Mouse (Mus musculus): ENCODE data around the gene Zwilch. TPM values are rescaled to one million over a fixed set of nuclear protein-coding genes. Genes with fewer than 3 reads are reported as not detected.
"Not testable (repeated sequence)": the region's sequence is repeated elsewhere in the genome, so short reads cannot be mapped to it uniquely, and the experiment has no call there.

The Zwilch gene
- polyA plus RNA-seq, 1 experiment from 2014 or later = 7.5 TPM

- Histone ChIP-seq H3K4me3 (replicated peaks; ENCODE audit: low read depth, low read length) (no peak overlapping the region), H3K4me1 (replicated peaks; ENCODE audit: insufficient read depth, low read length) (peaks cover 4% of the 10 kb centered on the region; the same call in 1 of the 2 replicates), H3K9me3 (replicated peaks; ENCODE audit: low read length) (no peaks in the 10 kb centered on the region), H3K36me3 (ENCODE audit: insufficient read depth, low read length) (peaks cover 30% of the 10 kb centered on the region), H3K9ac (ENCODE audit: low read depth, low read length) (no peak overlapping the region), H3K27me3 (ENCODE audit: insufficient read depth, low read length) (no peaks in the 10 kb centered on the region), H3K4me2 (ENCODE audit: low read length) (no peak overlapping the region), H3K27ac (no peak overlapping the region)
- TF ChIP-seq CTCF (IDR thresholded peaks at IDR 0.05; ENCODE audit: low read depth) = no peak
- ATAC-seq (replicated peaks; ENCODE audit: low FRiP score, low read depth) (no peak), DNase-seq (ENCODE audit: low spot score) (no peak)
- WGBS = 93% methylated on average over 5 of the region's 5 CpGs
Measured at GRCm38 (mm10) chr9:64184166-64184840, 11.4 kb upstream of the Zwilch start.

- H3K27me3 ChIP-seq (ENCODE audit: insufficient read depth, low read length); H3K4me2 ChIP-seq (ENCODE audit: low read length); H3K4me1 ChIP-seq (replicated peaks; ENCODE audit: insufficient read depth, low read length); H3K9ac ChIP-seq (ENCODE audit: low read depth, low read length); H3K27ac ChIP-seq; H3K9me3 ChIP-seq (replicated peaks; ENCODE audit: low read length); H3K4me3 ChIP-seq (replicated peaks; ENCODE audit: low read depth, low read length); DNase-seq (ENCODE audit: low spot score); ATAC-seq (replicated peaks; ENCODE audit: low FRiP score, low read depth): not testable (repeated sequence)
- H3K36me3 ChIP-seq (ENCODE audit: insufficient read depth, low read length) = peaks cover 27% of the 10 kb centered on the region
- WGBS = 93% methylated on average over 5 of the region's 5 CpGs
Measured at GRCm38 (mm10) chr9:64183295-64183694, 10.4 kb upstream of the Zwilch start.

GRCm38 (mm10) chr9:64178974-64179646 is 6.2 kb upstream of the Zwilch start, which contains the start of gene Snapc5:
TSS of gene Snapc5 (plus strand) at chr9:64179274.
- H3K27ac ChIP-seq = peak within 1 kb of the TSS; percentile 90
- H3K4me2 ChIP-seq (ENCODE audit: low read length) = peak within 1 kb of the TSS; percentile 60
- no peaks in the 10 kb centered on the region for H3K9me3 ChIP-seq (replicated peaks; ENCODE audit: low read length)
- H3K36me3 ChIP-seq (ENCODE audit: insufficient read depth, low read length) = peaks cover 44% of the 10 kb centered on the region
- peaks cover 7% of the 10 kb centered on the region; the same call in 1 of the 2 replicates for H3K4me1 ChIP-seq (replicated peaks; ENCODE audit: insufficient read depth, low read length)
- peak; percentile 93 for ATAC-seq (replicated peaks; ENCODE audit: low FRiP score, low read depth)
- peak within 1 kb of the TSS; percentile 63 for H3K9ac ChIP-seq (ENCODE audit: low read depth, low read length)
- TF ChIP-seq CTCF (IDR thresholded peaks at IDR 0.05; ENCODE audit: low read depth) = peak; percentile 77
- H3K27me3 ChIP-seq (ENCODE audit: insufficient read depth, low read length) = no peaks in the 10 kb centered on the region
- WGBS = 0% methylated on average over 35 of the region's 35 CpGs
- peak; percentile 98 for DNase-seq (ENCODE audit: low spot score)
- peak within 1 kb of the TSS; percentile 63 for H3K4me3 ChIP-seq (replicated peaks; ENCODE audit: low read depth, low read length)

- DNase-seq (ENCODE audit: low spot score) (peak; percentile 84), ATAC-seq (replicated peaks; ENCODE audit: low FRiP score, low read depth) (peak; percentile 50; the same call in 1 of the 2 replicates)
- Histone ChIP-seq H3K9me3 (replicated peaks; ENCODE audit: low read length) (no peaks in the 10 kb centered on the region), H3K4me3 (replicated peaks; ENCODE audit: low read depth, low read length) (peak overlapping the region; percentile 63), H3K4me2 (ENCODE audit: low read length) (peak overlapping the region; percentile 60), H3K27ac (peak overlapping the region; percentile 90), H3K4me1 (replicated peaks; ENCODE audit: insufficient read depth, low read length) (peaks cover 7% of the 10 kb centered on the region; the same call in 1 of the 2 replicates), H3K27me3 (ENCODE audit: insufficient read depth, low read length) (no peaks in the 10 kb centered on the region), H3K9ac (ENCODE audit: low read depth, low read length) (no peak overlapping the region), H3K36me3 (ENCODE audit: insufficient read depth, low read length) (peaks cover 42% of the 10 kb centered on the region)
- TF ChIP-seq CTCF (IDR thresholded peaks at IDR 0.05; ENCODE audit: low read depth) = peak; percentile 61; the same call in 1 of the 2 replicates
- WGBS = 46% methylated on average over 3 of the region's 3 CpGs
Measured at GRCm38 (mm10) chr9:64178610-64178973, 5.7 kb upstream of the Zwilch start.

- no peak for ATAC-seq (replicated peaks; ENCODE audit: low FRiP score, low read depth)
- Histone ChIP-seq H3K4me1 (replicated peaks; ENCODE audit: insufficient read depth, low read length) (peaks cover 7% of the 10 kb centered on the region; the same call in 1 of the 2 replicates), H3K4me2 (ENCODE audit: low read length) (no peak overlapping the region), H3K27me3 (ENCODE audit: insufficient read depth, low read length) (no peaks in the 10 kb centered on the region), H3K9me3 (replicated peaks; ENCODE audit: low read length) (no peaks in the 10 kb centered on the region), H3K4me3 (replicated peaks; ENCODE audit: low read depth, low read length) (no peak overlapping the region), H3K9ac (ENCODE audit: low read depth, low read length) (no peak overlapping the region), H3K36me3 (ENCODE audit: insufficient read depth, low read length) (peaks cover 32% of the 10 kb centered on the region), H3K27ac (no peak overlapping the region)
- no peak for DNase-seq (ENCODE audit: low spot score)
- TF ChIP-seq CTCF (IDR thresholded peaks at IDR 0.05; ENCODE audit: low read depth) = no peak
- WGBS = 84% methylated on average over 11 of the region's 11 CpGs
Measured at GRCm38 (mm10) chr9:64175378-64175777, 2.5 kb upstream of the Zwilch start.

GRCm38 (mm10) chr9:64174766-64175165 is 1.9 kb upstream of the Zwilch start:
- TF ChIP-seq CTCF (IDR thresholded peaks at IDR 0.05; ENCODE audit: low read depth) = no peak
- 0 out of 2 replicates have a peak overlapping the region, but pooled peaks have one; percentile 95 for H3K9ac ChIP-seq (ENCODE audit: low read depth, low read length)

More at GRCm38 (mm10) chr9:64174766-64175165, 1.9 kb upstream of the Zwilch start:
- WGBS = 60% methylated on average over 8 of the region's 8 CpGs
- no peak for DNase-seq (ENCODE audit: low spot score)
- Histone ChIP-seq H3K9me3 (replicated peaks; ENCODE audit: low read length) (no peaks in the 10 kb centered on the region), H3K36me3 (ENCODE audit: insufficient read depth, low read length) (peaks cover 32% of the 10 kb centered on the region), H3K4me2 (ENCODE audit: low read length) (peak overlapping the region; percentile 62), H3K27me3 (ENCODE audit: insufficient read depth, low read length) (no peaks in the 10 kb centered on the region), H3K4me1 (replicated peaks; ENCODE audit: insufficient read depth, low read length) (peaks cover 5% of the 10 kb centered on the region; the same call in 1 of the 2 replicates), H3K4me3 (replicated peaks; ENCODE audit: low read depth, low read length) (0 out of 2 replicates have a peak overlapping the region, but pooled peaks have one; percentile 98), H3K27ac (no peak overlapping the region)
- no peak for ATAC-seq (replicated peaks; ENCODE audit: low FRiP score, low read depth)
